Mouse (Mus musculus) lung, postnatal 0 days (tissue): ENCODE measurements at regions not wholly inside any gene's neighbourhood (a gene's known extent, or its start where the extent isn't known, plus 50 kb on each side); places are given as distances from the start of the nearest gene placed in this dataset.

Experiments used
- CTCF ChIP-seq: IDR thresholded peaks from 2 replicates; pipeline ENCODE4 v1.5.1; 2016; ENCODE audit warnings: antibody characterized with exemption, mild to moderate bottlenecking
- EP300 ChIP-seq: IDR thresholded peaks from 2 replicates; pipeline ENCODE4 v1.6.1; 2016; ENCODE audit warnings: antibody characterized with exemption, mild to moderate bottlenecking, control low read depth

GRCm38 (mm10) chr5:28689136-28689535 is 222.1 kb upstream of the Shh start:
- no peak for TF ChIP-seq CTCF
- TF ChIP-seq EP300 = no peak
